Mouse (Mus musculus) embryo, embryonic 11.5 days (tissue): ENCODE data around the gene Hic1.

ENCODE experiments used
- DNase-seq: peaks from one replicate; pipeline ENCODE4 v3.0.0-alpha.2; 2012; ENCODE audit warnings: low read depth, low spot score

Hic1 gene

GRCm38 (mm10) chr11:75148332-75149035, 20.8 kb downstream of the Hic1 start:
- DNase-seq, result no peak

- no peak for DNase-seq
These were observed 21.5 kb downstream of the Hic1 start for GRCm38 (mm10) chr11:75147846-75148168.

GRCm38 (mm10) chr11:75147106-75147845, 22.0 kb downstream of the Hic1 start:
- DNase-seq, result no peak

- DNase-seq, result no peak
These were observed 23.5 kb downstream of the Hic1 start for GRCm38 (mm10) chr11:75145841-75146240.

GRCm38 (mm10) chr11:75142749-75143148, 26.6 kb downstream of the Hic1 start:
- no peak for DNase-seq

- DNase-seq, result no peak
These were observed 27.4 kb downstream of the Hic1 start for GRCm38 (mm10) chr11:75141913-75142312.

GRCm38 (mm10) chr11:75141038-75141437, 28.3 kb downstream of the Hic1 start:
- no peak for DNase-seq

- DNase-seq, result no peak
These were observed 28.9 kb downstream of the Hic1 start for GRCm38 (mm10) chr11:75140431-75140830.

GRCm38 (mm10) chr11:75139122-75139963, 30.0 kb downstream of the Hic1 start:
- DNase-seq, result no peak

GRCm38 (mm10) chr11:75136666-75137398, 32.5 kb downstream of the Hic1 start:
- no peak for DNase-seq

- no peak for DNase-seq
These were observed 34.0 kb downstream of the Hic1 start for GRCm38 (mm10) chr11:75135358-75135757.

GRCm38 (mm10) chr11:75134485-75135068, 34.7 kb downstream of the Hic1 start:
- no peak for DNase-seq

GRCm38 (mm10) chr11:75133951-75134350, 35.4 kb downstream of the Hic1 start:
- no peak for DNase-seq

- DNase-seq, result no peak
These were observed 35.9 kb downstream of the Hic1 start for GRCm38 (mm10) chr11:75133391-75133790.

GRCm38 (mm10) chr11:75132278-75132677, 37.0 kb downstream of the Hic1 start:
- DNase-seq, result no peak

- no peak for DNase-seq
These were observed 38.0 kb downstream of the Hic1 start for GRCm38 (mm10) chr11:75131300-75131699.

GRCm38 (mm10) chr11:75129481-75129880, 39.8 kb downstream of the Hic1 start:
- DNase-seq, result no peak

- DNase-seq, result no peak
These were observed 42.9 kb downstream of the Hic1 start for GRCm38 (mm10) chr11:75126384-75126783.

GRCm38 (mm10) chr11:75124406-75124805, 44.9 kb downstream of the Hic1 start:
- no peak for DNase-seq

- no peak for DNase-seq
These were observed 48.0 kb downstream of the Hic1 start for GRCm38 (mm10) chr11:75121348-75121747.

GRCm38 (mm10) chr11:75119841-75120240, 49.5 kb downstream of the Hic1 start:
- no peak for DNase-seq
